Mouse (Mus musculus): Measurements from ENCODE around the gene Dock2. TPM values are rescaled to one million over a fixed set of nuclear protein-coding genes. Genes with fewer than 3 reads are reported as not detected.

The Dock2 gene
- polyA plus RNA-seq, 1 experiment = 0.51 TPM

DNA sequence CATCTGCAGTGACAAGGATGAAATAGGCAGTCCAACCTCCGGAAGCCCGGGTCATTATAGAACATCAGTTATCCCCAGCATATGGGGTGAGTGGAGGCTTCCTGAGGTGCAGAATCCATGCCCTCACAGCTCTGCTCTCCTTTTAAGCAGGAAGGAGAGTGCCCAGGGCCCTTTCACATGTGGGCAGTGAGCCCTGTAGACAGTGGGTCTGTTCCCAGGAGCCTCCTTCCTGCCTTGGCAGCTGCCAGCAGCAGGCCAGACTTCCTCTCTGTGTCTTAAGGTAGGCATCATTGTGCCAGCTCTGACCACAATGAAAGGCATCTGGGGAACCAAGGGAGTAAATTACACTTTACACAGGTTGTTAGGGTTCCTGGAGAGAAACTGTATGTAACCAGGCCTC, 14.3 kb downstream of the Dock2 start:
- TF ChIP-seq POLR2A (IDR thresholded peaks at IDR 0.05; ENCODE audit: borderline replicate concordance, extremely low read depth, insufficient read depth, insufficient read length, poor library complexity, severe bottlenecking) (no peak), CTCF (IDR thresholded peaks at IDR 0.05; ENCODE audit: borderline replicate concordance, extremely low read depth, insufficient read depth, insufficient read length) (no peak)
- no peak for DNase-seq (ENCODE audit: low read depth)

DNA sequence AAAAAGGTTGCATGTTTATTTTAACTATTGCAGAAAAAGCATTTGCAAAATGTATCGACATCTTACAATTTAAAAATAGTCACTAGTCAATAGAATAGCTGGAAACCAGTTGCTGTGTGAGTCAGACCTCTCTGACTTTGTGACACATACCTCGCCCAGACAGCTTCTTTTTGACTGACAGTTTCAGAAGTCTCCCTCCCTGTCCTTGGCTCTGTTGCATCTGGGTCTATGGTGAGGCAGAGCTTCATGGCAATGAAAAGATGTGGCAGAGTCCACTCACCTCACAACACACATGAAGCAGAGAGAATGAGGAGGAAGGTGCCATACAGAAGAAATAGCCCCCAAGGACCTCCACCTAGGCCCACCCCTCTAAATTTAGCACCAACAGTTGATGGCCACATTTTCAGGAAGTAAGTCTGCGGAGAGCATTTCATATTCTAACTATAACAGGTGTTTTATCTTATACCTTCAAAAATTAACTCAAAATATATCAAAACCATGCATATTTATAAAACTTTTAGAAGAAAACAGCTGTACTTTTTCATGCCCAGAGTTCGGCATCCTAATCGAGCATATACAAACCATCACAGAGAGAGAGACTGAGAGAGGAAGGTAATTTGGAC, 19.8 kb downstream of the Dock2 start:
- TF ChIP-seq POLR2A (IDR thresholded peaks at IDR 0.05; ENCODE audit: borderline replicate concordance, extremely low read depth, insufficient read depth, insufficient read length, poor library complexity, severe bottlenecking) (no peak), CTCF (IDR thresholded peaks at IDR 0.05; ENCODE audit: borderline replicate concordance, extremely low read depth, insufficient read depth, insufficient read length) (no peak)

DNA sequence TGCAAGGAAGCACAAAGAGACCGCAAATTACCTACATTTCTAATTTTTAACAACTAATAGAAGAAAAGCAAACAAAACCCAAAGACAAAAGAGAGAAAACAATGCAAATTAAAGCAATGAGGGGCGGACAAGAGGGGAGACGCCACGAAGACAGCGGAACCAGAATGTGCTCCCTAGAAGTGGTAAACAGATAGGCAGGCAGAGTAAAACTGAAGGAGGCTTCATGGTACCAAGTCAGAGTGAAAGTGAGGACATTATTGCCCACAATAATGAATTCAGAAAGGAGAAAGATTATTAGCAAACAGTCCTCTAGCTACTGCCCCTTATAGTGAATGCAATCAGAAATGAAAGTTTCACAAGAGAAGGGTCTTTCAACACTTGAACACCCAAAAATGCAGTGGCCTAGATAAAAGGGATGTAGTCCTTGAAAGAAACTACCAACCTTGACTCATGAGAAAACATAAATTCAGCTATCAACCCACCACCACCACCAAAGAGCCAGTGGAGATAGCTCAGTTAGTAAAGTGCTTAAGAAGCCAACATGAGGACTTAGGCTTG, 21.0 kb downstream of the Dock2 start:
- DNase-seq (ENCODE audit: low read depth) = no peak
- TF ChIP-seq POLR2A (IDR thresholded peaks at IDR 0.05; ENCODE audit: borderline replicate concordance, extremely low read depth, insufficient read depth, insufficient read length, poor library complexity, severe bottlenecking) (no peak), CTCF (IDR thresholded peaks at IDR 0.05; ENCODE audit: borderline replicate concordance, extremely low read depth, insufficient read depth, insufficient read length) (no peak)

More for the DNA sequence above, 19.8 kb downstream of the Dock2 start:
- DNase-seq (ENCODE audit: low read depth) = no peak

DNA sequence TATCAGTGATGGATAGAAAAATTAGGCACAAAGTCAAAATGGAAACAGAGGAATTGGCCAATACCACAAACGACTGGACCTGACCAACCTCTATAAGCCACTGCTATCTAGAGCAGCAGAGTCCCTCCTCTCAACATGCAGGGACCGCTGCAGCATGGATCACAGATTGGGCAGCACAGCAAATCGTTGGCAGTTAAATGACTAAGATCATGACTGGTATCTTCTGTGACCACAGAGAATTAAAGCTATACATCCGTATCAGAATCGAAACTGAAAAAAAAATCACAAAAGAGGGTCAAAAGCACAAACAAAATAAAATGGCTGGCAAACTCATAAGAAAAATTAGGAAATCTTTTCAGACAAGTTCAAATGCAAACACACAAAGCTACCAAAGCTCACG, 21.6 kb downstream of the Dock2 start:
- TF ChIP-seq POLR2A (IDR thresholded peaks at IDR 0.05; ENCODE audit: borderline replicate concordance, extremely low read depth, insufficient read depth, insufficient read length, poor library complexity, severe bottlenecking) (no peak), CTCF (IDR thresholded peaks at IDR 0.05; ENCODE audit: borderline replicate concordance, extremely low read depth, insufficient read depth, insufficient read length) (no peak)
- no peak for DNase-seq (ENCODE audit: low read depth)

DNA sequence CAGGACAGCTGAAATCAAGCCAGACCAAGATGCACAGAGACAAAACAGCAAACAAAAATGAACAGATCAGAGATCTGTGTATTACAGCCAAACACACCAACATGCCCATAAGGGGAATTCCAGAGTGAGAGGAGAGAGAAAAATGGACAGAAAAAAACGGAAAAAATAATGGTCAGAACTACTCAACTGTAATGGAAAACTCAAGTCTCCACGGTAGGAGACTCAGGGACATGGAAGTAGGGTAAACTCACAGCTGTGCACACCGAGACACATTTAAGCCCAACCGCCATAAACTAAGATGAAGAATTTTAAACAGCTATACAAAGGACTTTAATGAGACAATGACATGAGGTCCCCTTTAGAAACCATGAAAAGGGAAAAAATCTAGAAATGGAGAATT, 24.1 kb downstream of the Dock2 start:
- DNase-seq (ENCODE audit: low read depth) = no peak
- TF ChIP-seq CTCF (IDR thresholded peaks at IDR 0.05; ENCODE audit: borderline replicate concordance, extremely low read depth, insufficient read depth, insufficient read length) (no peak), POLR2A (IDR thresholded peaks at IDR 0.05; ENCODE audit: borderline replicate concordance, extremely low read depth, insufficient read depth, insufficient read length, poor library complexity, severe bottlenecking) (no peak)

DNA sequence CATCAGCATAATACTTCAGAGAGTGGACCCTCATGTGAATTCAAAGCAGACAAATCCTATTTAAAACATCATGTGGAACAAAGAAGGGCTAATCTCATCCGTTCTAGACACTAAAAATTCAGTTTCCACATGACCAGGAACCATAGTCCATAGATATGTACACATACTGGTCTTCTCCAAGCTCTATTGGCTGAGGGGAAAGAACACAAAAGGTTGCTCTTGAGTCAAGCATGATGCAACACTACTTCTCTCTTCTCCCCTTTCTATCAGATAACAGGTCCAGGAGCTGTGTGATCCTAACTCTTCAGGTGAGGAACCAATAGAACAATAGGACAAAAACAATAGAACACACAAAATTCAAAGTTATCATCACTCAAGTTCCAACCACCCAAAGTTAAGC, 42.6 kb downstream of the Dock2 start:
- TF ChIP-seq CTCF (IDR thresholded peaks at IDR 0.05; ENCODE audit: borderline replicate concordance, extremely low read depth, insufficient read depth, insufficient read length) (no peak), POLR2A (IDR thresholded peaks at IDR 0.05; ENCODE audit: borderline replicate concordance, extremely low read depth, insufficient read depth, insufficient read length, poor library complexity, severe bottlenecking) (no peak)

DNA sequence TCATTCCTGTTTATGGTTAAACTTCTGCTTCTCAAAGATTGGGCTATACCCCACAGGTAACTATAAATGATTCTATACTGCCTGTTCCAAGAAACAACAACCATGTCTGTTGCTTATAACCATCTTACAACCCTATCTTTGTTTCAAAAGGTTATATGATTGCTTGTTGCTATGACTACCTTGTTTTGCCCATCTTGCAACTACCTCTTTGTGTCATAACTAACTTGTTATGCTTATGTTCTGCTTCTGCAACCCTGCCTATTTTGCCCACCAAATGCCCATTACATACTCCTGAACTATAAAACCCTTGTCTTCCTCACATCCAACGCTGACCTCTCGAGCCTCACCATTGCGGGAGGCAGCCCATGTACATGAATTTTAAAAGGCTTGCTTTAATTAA, 43.9 kb downstream of the Dock2 start:
- TF ChIP-seq POLR2A (IDR thresholded peaks at IDR 0.05; ENCODE audit: borderline replicate concordance, extremely low read depth, insufficient read depth, insufficient read length, poor library complexity, severe bottlenecking) = no peak
- no peak for TF ChIP-seq CTCF (IDR thresholded peaks at IDR 0.05; ENCODE audit: borderline replicate concordance, extremely low read depth, insufficient read depth, insufficient read length)

More for the DNA sequence above, 42.6 kb downstream of the Dock2 start:
- no peak for DNase-seq (ENCODE audit: low read depth)

DNA sequence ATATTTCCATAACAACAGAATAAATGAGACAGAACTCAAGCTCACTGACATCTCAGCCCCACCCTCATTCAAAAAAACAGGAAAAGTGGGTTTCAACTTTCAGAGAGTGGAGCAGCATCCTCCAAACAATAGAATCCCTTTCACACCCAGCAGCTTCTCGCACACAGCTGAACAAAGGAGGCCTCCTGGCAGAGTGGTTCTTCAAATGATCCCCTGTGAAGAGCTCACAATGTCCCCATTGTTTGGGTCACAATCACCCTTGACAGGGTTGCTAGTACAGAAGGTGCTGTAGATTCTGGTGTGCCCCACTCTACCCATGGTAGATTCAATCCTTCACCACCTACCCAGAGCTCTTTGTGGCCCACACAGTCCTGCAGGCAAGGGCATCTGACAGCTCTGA, 44.7 kb downstream of the Dock2 start:
- TF ChIP-seq POLR2A (IDR thresholded peaks at IDR 0.05; ENCODE audit: borderline replicate concordance, extremely low read depth, insufficient read depth, insufficient read length, poor library complexity, severe bottlenecking) (no peak), CTCF (IDR thresholded peaks at IDR 0.05; ENCODE audit: borderline replicate concordance, extremely low read depth, insufficient read depth, insufficient read length) (no peak)
- peak; percentile 67 for DNase-seq (ENCODE audit: low read depth)

More for the DNA sequence above, 43.9 kb downstream of the Dock2 start:
- DNase-seq (ENCODE audit: low read depth) = no peak

DNA sequence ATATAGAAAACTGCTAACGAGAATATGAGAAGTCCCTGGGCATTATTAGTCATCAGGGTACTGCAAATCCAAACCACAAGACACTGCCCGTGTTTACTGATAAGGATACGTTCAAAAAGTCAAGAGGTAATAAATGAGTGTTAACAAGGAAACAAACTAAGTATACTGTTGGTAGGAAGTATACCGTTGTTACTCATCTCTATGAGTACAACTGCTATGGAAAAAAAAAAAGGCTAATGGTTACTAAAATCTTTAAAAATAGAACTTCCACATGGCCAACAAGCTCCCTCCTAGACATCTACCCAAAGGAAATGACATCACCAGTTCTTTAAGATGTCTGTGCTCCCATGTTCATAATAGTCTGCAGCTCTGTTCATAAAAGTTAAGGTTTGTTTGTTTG, 46.5 kb downstream of the Dock2 start:
- TF ChIP-seq CTCF (IDR thresholded peaks at IDR 0.05; ENCODE audit: borderline replicate concordance, extremely low read depth, insufficient read depth, insufficient read length) (no peak), POLR2A (IDR thresholded peaks at IDR 0.05; ENCODE audit: borderline replicate concordance, extremely low read depth, insufficient read depth, insufficient read length, poor library complexity, severe bottlenecking) (no peak)
- DNase-seq (ENCODE audit: low read depth) = no peak

DNA sequence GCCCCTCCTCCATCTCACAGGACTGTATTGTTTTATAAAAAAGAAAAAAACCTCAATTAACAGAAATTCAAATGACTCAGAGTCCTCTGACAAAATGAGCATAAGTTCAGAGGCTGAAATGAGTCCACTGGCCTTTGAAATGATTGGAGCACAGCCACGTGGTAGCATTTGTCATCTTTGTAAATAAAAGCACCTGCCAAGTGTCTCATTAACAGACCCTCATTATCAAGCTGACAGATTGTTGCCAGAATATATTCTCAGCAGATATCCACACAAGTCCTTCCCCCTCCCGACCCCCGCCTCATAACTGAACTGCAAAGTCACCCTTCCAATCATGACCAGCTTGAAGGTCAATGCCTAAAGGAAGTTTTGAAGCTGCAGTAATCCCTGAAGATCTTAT, 49.7 kb downstream of the Dock2 start:
- peak; percentile 84 for DNase-seq (ENCODE audit: low read depth)

DNA sequence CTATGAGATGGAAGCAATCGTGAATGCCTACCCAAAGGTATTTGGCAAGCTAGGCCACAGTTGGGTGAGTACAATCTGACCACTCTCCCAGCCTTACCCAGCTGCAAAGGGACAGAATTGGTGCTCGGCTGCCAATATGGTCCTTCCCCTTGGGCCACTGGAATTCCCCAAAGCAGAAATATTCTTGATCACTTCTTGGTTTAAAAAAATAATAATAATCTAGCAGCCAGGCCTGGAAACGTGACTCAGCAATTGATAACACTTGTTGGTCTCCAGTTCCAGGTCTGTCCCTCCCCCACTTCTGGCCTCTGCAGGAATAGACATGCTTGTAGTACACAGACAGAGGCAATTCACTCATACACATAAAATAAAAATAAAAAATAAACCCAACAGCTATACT, 56.2 kb downstream of the Dock2 start:
- no peak for DNase-seq (ENCODE audit: low read depth)
- no peak for TF ChIP-seq POLR2A (IDR thresholded peaks at IDR 0.05; ENCODE audit: borderline replicate concordance, extremely low read depth, insufficient read depth, insufficient read length, poor library complexity, severe bottlenecking)
- TF ChIP-seq CTCF (IDR thresholded peaks at IDR 0.05; ENCODE audit: borderline replicate concordance, extremely low read depth, insufficient read depth, insufficient read length) = no peak

More for the DNA sequence above, 49.7 kb downstream of the Dock2 start:
- no peak for TF ChIP-seq CTCF (IDR thresholded peaks at IDR 0.05; ENCODE audit: borderline replicate concordance, extremely low read depth, insufficient read depth, insufficient read length)
- TF ChIP-seq POLR2A (IDR thresholded peaks at IDR 0.05; ENCODE audit: borderline replicate concordance, extremely low read depth, insufficient read depth, insufficient read length, poor library complexity, severe bottlenecking) = no peak
